22 mouse cellular contexts compared by ENCODE assay signal in the genomic region with DNA sequence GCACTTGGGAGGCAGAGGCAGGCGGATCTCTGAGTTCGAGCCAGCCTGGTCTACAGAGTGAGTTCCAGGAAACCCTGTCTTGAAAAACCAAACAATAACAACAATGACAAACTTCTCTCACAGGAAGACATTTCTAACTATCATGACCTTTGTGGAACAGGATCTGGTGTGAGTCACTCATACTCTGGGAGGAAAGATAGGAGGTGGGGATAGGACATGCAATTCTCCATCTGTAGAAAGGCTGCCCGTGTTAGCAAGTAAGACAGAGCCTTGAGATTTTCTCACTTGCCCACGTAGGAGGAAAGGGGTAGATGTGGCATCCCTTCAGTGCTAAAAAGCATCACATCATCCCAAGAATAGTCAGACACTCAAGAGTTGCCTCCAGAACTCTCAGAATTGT. TPM values are rescaled to one million over a fixed set of nuclear protein-coding genes. Genes with fewer than 3 reads are reported as not detected.
DNase-seq lines count a peak whose midpoint lies in the region; TF ChIP-seq lines count a peak whose summit lies in the region.
"Had no signal": no experiment of that assay in that cellular context is flagged by ENCODE, and none has a peak within 500 bp of the region (broad histone marks: within the 10 kb centered on the region; RNA-seq: fewer than 3 reads in every experiment).

No protein-coding gene starts in this region.

- no peak overlapping the region for H3K4me3 ChIP-seq in heart, embryonic 10.5 days
- H3K4me3 ChIP-seq in testis, adult 2 months (ENCODE audit: control insufficient read depth, low read depth, low read length) = peak overlapping the region; percentile 63
- H3K4me3 ChIP-seq: embryonic facial prominence, embryonic 13.5 days; embryonic facial prominence, embryonic 15.5 days; erythroblast, embryonic 14.5 days; forebrain, embryonic 10.5 days; forebrain, embryonic 12.5 days had no signal

- DNase-seq in heart, adult 11 months = peak; percentile 22
- no peak for DNase-seq in heart, embryonic 10.5 days (ENCODE audit: low spot score)
- no peak for DNase-seq in testis, postnatal 14 days (ENCODE audit: low spot score)
- DNase-seq in 416B (ENCODE audit: low read depth) = peak; percentile 56
- DNase-seq in thymus, postnatal 0 days (ENCODE audit: low spot score) = no peak
- DNase-seq in adrenal gland, adult 8-10 months = no peak
- DNase-seq: adrenal gland, adult 2 months; adrenal gland, postnatal 14 days; adrenal gland, postnatal 36 days; cerebellum, adult 11 months; cerebellum, adult 18-20 months; cerebellum, adult 8-10 months; cerebellum, adult 9-11 months; cerebellum, postnatal 14 days; cerebellum, postnatal 36 days had no signal

- TF ChIP-seq POLR2A in testis, adult 2 months (IDR thresholded peaks at IDR 0.05; ENCODE audit: control insufficient read depth, low read depth, low read length) = no peak

- no peak for TF ChIP-seq CTCF in testis, adult 2 months (IDR thresholded peaks at IDR 0.05; ENCODE audit: control insufficient read depth, insufficient read depth, insufficient replicate concordance, low read depth, low read length)

- H3K4me1 ChIP-seq in heart, embryonic 10.5 days = no peaks in the 10 kb centered on the region
- H3K4me1 ChIP-seq in testis, adult 2 months (ENCODE audit: control insufficient read depth, insufficient read depth, low read length) = peaks cover 7% of the 10 kb centered on the region
- H3K4me1 ChIP-seq: embryonic facial prominence, embryonic 13.5 days; embryonic facial prominence, embryonic 15.5 days; forebrain, embryonic 12.5 days had no signal

- no peaks in the 10 kb centered on the region for H3K9me3 ChIP-seq in heart, embryonic 10.5 days
- H3K9me3 ChIP-seq: embryonic facial prominence, embryonic 13.5 days; embryonic facial prominence, embryonic 15.5 days; forebrain, embryonic 10.5 days; forebrain, embryonic 12.5 days had no signal

- H3K27ac ChIP-seq in heart, embryonic 10.5 days = no peak overlapping the region
- H3K27ac ChIP-seq in testis, adult 2 months (ENCODE audit: control insufficient read depth, insufficient read depth, low read depth, low read length) = no peak overlapping the region
- H3K27ac ChIP-seq: embryonic facial prominence, embryonic 13.5 days; embryonic facial prominence, embryonic 15.5 days; forebrain, embryonic 10.5 days; forebrain, embryonic 12.5 days had no signal

- peaks cover 17% of the 10 kb centered on the region for H3K27me3 ChIP-seq in heart, embryonic 10.5 days (ENCODE audit: insufficient read depth, poor library complexity, severe bottlenecking)
- H3K27me3 ChIP-seq in testis, adult 2 months (ENCODE audit: control insufficient read depth, insufficient read depth, low read length) = no peaks in the 10 kb centered on the region
- H3K27me3 ChIP-seq: embryonic facial prominence, embryonic 15.5 days had no signal

- H3K36me3 ChIP-seq in heart, embryonic 10.5 days = no peaks in the 10 kb centered on the region
- no peaks in the 10 kb centered on the region for H3K36me3 ChIP-seq in testis, adult 2 months (ENCODE audit: control insufficient read depth, insufficient read depth, low read length)
- H3K36me3 ChIP-seq: embryonic facial prominence, embryonic 13.5 days; embryonic facial prominence, embryonic 15.5 days; forebrain, embryonic 10.5 days; forebrain, embryonic 12.5 days had no signal

- WGBS in heart, embryonic 10.5 days = 67% methylated on average over 4 of the region's 4 CpGs

RNA-seq across cellular contexts. Expression of a gene that starts 25.7 kb away (rescaled TPM):
- 46.2 and 46.3 TPM in 2 replicates for polyA plus RNA-seq in heart, embryonic 10.5 days (2016; fragmentation: Nextera tagmentation; extraction: Ambion mirVana)
- 20.7 and 27.4 TPM in 2 replicates for polyA plus RNA-seq in testis, adult 2 months (2012; rRNA removed)
- polyA plus RNA-seq in thymus, postnatal 0 days (2015; fragmentation: Nextera tagmentation; extraction: Ambion mirVana) = 48.2 and 59.2 TPM in 2 replicates
- total RNA-seq in adrenal gland, adult 8-10 months (2022) = 10 to 100 TPM; 88.1 to 93.9 (median 93.1) TPM

RNA-seq across cellular contexts. Expression of a gene that starts 26.3 kb away (rescaled TPM):
- polyA plus RNA-seq in heart, embryonic 10.5 days (2016; fragmentation: Nextera tagmentation; extraction: Ambion mirVana) = 1.5 and 1.9 TPM in 2 replicates
- polyA plus RNA-seq in testis, adult 2 months (2012; rRNA removed) = 50.4 and 58.4 TPM in 2 replicates
- polyA plus RNA-seq in thymus, postnatal 0 days (2015; fragmentation: Nextera tagmentation; extraction: Ambion mirVana) = 1.2 and 2.2 TPM in 2 replicates
- total RNA-seq in adrenal gland, adult 8-10 months (2022) = not detected
- total RNA-seq: adrenal gland, adult 2 months; adrenal gland, postnatal 14 days; adrenal gland, postnatal 36 days had no signal
- polyA plus RNA-seq: adrenal gland, adult 2 months; erythroblast, embryonic 14.5 days had no signal

RNA-seq across cellular contexts. Expression of a gene that starts 44.1 kb away (rescaled TPM):
- polyA plus RNA-seq in heart, embryonic 10.5 days (2016; fragmentation: Nextera tagmentation; extraction: Ambion mirVana) = 21.7 and 35.2 TPM in 2 replicates
- polyA plus RNA-seq in testis, adult 2 months (2012; rRNA removed) = 4.7 and 5.9 TPM in 2 replicates
- 4.2 and 4.3 TPM in 2 replicates for polyA plus RNA-seq in thymus, postnatal 0 days (2015; fragmentation: Nextera tagmentation; extraction: Ambion mirVana)
- 10 to 100 TPM; 21.2 to 41.8 (median 31.3) TPM for total RNA-seq in adrenal gland, adult 8-10 months (2022)
- polyA plus RNA-seq: C2C12 had no signal

Comparison
In these comparisons a context has a peak if more than half of its experiments do, and no peak if none do; other contexts are left out.
1. DNase-seq: peak in heart, adult 11 months (single experiment) and 416B (single experiment); none in heart, embryonic 10.5 days (single experiment), testis, postnatal 14 days (single experiment), thymus, postnatal 0 days (single experiment) and adrenal gland, adult 8-10 months (single experiment).
2. RNA of a gene that starts 26.3 kb away (polyA plus RNA-seq): 50.4 to 58.4 TPM in testis, adult 2 months; 1.2 to 2.2 TPM in thymus, postnatal 0 days and 1.5 to 1.9 TPM in heart, embryonic 10.5 days; every median in the first group is over 10 times any median in the second.